ENCODE assay signal across 9 mouse cellular contexts in the genomic region with DNA sequence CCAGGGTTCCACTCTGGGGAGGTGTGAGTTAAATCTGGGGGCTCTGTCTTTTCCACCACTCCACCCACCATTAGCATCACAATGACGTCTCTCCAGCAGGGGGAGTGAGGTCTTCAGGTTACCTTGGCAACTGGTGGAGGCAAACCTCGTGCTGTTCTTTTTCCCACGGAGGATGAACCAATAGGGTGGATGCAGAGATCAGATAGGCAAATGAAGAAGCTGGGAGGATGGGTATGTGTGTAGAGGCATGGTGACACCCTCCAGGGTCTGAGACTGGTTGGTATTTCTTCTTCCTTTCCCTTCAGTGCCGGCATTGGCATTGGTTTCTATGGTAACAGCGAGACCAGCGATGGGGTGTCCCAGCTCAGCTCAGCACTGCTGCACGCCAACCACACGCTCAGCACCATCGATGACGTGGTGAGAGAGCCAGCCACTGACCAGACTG. TPM values are rescaled to one million over a fixed set of nuclear protein-coding genes. Genes with fewer than 3 reads are reported as not detected.
DNase-seq lines count a peak whose midpoint lies in the region; ATAC-seq lines count a peak whose summit lies in the region.
"Had no signal": no experiment of that assay in that cellular context is flagged by ENCODE, and none has a peak within 500 bp of the region (broad histone marks: within the 10 kb centered on the region; RNA-seq: fewer than 3 reads in every experiment).

No protein-coding gene starts in this region.

- intact Hi-C loops in heart, postnatal 36 days (cut with DNase I) = no loop called here
- intact Hi-C loops in gastrocnemius, postnatal 14 days (cut with DNase I; ENCODE audit: low total_unique reads) = no loop called here

- peak; percentile 33; the same call in 1 of the 2 replicates for ATAC-seq in heart, embryonic 12.5 days (ENCODE audit: insufficient number of reproducible peaks, low FRiP score)
- peak; percentile 40; the same call in 1 of the 2 replicates for ATAC-seq in liver, embryonic 13.5 days (ENCODE audit: low read depth)
- peak; percentile 88 for ATAC-seq in neural tube, embryonic 15.5 days (ENCODE audit: low FRiP score)
- ATAC-seq: Patski had no signal

- H3K36me3 ChIP-seq in heart, embryonic 12.5 days = no peaks in the 10 kb centered on the region
- H3K36me3 ChIP-seq in forebrain, embryonic 10.5 days (replicated peaks) = peaks cover 44% of the 10 kb centered on the region
- H3K36me3 ChIP-seq in liver, embryonic 13.5 days = no peaks in the 10 kb centered on the region
- H3K36me3 ChIP-seq in neural tube, embryonic 15.5 days = peaks cover 9% of the 10 kb centered on the region; the same call in 1 of the 2 replicates

- H3K9ac ChIP-seq in heart, embryonic 12.5 days = no peak overlapping the region
- no peak overlapping the region for H3K9ac ChIP-seq in liver, embryonic 13.5 days
- peak overlapping the region; percentile 31 for H3K9ac ChIP-seq in neural tube, embryonic 15.5 days (replicated peaks)

- H3K9me3 ChIP-seq in heart, embryonic 12.5 days (replicated peaks) = no peaks in the 10 kb centered on the region
- no peaks in the 10 kb centered on the region for H3K9me3 ChIP-seq in forebrain, embryonic 10.5 days
- H3K9me3 ChIP-seq in liver, embryonic 13.5 days (replicated peaks) = no peaks in the 10 kb centered on the region
- H3K9me3 ChIP-seq in neural tube, embryonic 15.5 days (replicated peaks) = no peaks in the 10 kb centered on the region

- no peak overlapping the region for H3K4me3 ChIP-seq in heart, embryonic 12.5 days
- peak overlapping the region; percentile 81 for H3K4me3 ChIP-seq in forebrain, embryonic 10.5 days
- H3K4me3 ChIP-seq in liver, embryonic 13.5 days (replicated peaks) = no peak overlapping the region
- peak overlapping the region; percentile 35 for H3K4me3 ChIP-seq in neural tube, embryonic 15.5 days (replicated peaks)

- peaks cover 5% of the 10 kb centered on the region for H3K4me1 ChIP-seq in heart, embryonic 12.5 days (replicated peaks)
- peaks cover 67% of the 10 kb centered on the region for H3K4me1 ChIP-seq in forebrain, embryonic 10.5 days
- peaks cover 2% of the 10 kb centered on the region for H3K4me1 ChIP-seq in liver, embryonic 13.5 days (replicated peaks)
- peaks cover 51% of the 10 kb centered on the region for H3K4me1 ChIP-seq in neural tube, embryonic 15.5 days

- 2% methylated on average over 10 of the region's 10 CpGs for WGBS in heart, embryonic 12.5 days
- WGBS in forebrain, embryonic 10.5 days = under 1% methylated on average over 10 of the region's 10 CpGs
- 7% methylated on average over 10 of the region's 10 CpGs for WGBS in liver, embryonic 13.5 days (ENCODE audit: insufficient replicate concordance)
- 1% methylated on average over 10 of the region's 10 CpGs for WGBS in neural tube, embryonic 15.5 days

- no peak overlapping the region for H3K27ac ChIP-seq in heart, embryonic 12.5 days (ENCODE audit: poor library complexity, severe bottlenecking)
- peak overlapping the region; percentile 93 for H3K27ac ChIP-seq in forebrain, embryonic 10.5 days
- H3K27ac ChIP-seq in liver, embryonic 13.5 days = no peak overlapping the region
- H3K27ac ChIP-seq in neural tube, embryonic 15.5 days (replicated peaks) = peak overlapping the region; percentile 88

- peaks cover 41% of the 10 kb centered on the region for H3K27me3 ChIP-seq in heart, embryonic 12.5 days (replicated peaks)
- H3K27me3 ChIP-seq in forebrain, embryonic 10.5 days (ENCODE audit: poor library complexity, severe bottlenecking) = peaks cover 22% of the 10 kb centered on the region
- peaks cover 30% of the 10 kb centered on the region for H3K27me3 ChIP-seq in liver, embryonic 13.5 days
- no peaks in the 10 kb centered on the region for H3K27me3 ChIP-seq in neural tube, embryonic 15.5 days (replicated peaks)
- H3K27me3 ChIP-seq: Patski had no signal

- peak overlapping the region; percentile 24 for H3K4me2 ChIP-seq in heart, embryonic 12.5 days
- H3K4me2 ChIP-seq in liver, embryonic 13.5 days = no peak overlapping the region
- peak overlapping the region; percentile 66 for H3K4me2 ChIP-seq in neural tube, embryonic 15.5 days

- no peak for DNase-seq in heart, postnatal 36 days
- DNase-seq in brain, adult 2 months (ENCODE audit: low read depth, low spot score) = peak; percentile 97
- DNase-seq in forebrain, embryonic 10.5 days (ENCODE audit: extremely low spot score, low spot score) = peak; percentile 80
- peak; percentile 93 for DNase-seq in induced T-regulatory cell, adult 2 months (ENCODE audit: low read depth)
- no peak for DNase-seq in liver, embryonic 13.5 days
- DNase-seq in gastrocnemius, postnatal 14 days = no peak

RNA-seq across cellular contexts. Expression of a gene that starts 5.1 kb away (rescaled TPM):
- 0.65 and 0.97 TPM in 2 replicates for polyA plus RNA-seq in heart, embryonic 12.5 days (2016; fragmentation: Nextera tagmentation; extraction: Ambion mirVana)
- total RNA-seq in heart, postnatal 36 days (2021) = 1 to 10 TPM in 1 of 2 experiments, under 1 TPM in 1; 0.89 to 2.6 TPM
- polyA plus RNA-seq in forebrain, embryonic 10.5 days (2016; fragmentation: Nextera tagmentation; extraction: Ambion mirVana) = 32.6 and 33.0 TPM in 2 replicates
- polyA plus RNA-seq in liver, embryonic 13.5 days (2015; fragmentation: Nextera tagmentation; extraction: Ambion mirVana) = 0.36 and 0.52 TPM in 2 replicates
- 127 and 155 TPM in 2 replicates for polyA plus RNA-seq in neural tube, embryonic 15.5 days (2015; fragmentation: Nextera tagmentation; extraction: Ambion mirVana)
- 1 to 10 TPM; 2.3 to 5.3 TPM for total RNA-seq in gastrocnemius, postnatal 14 days (2021)

RNA-seq across cellular contexts. Expression of a gene that starts 12.5 kb away (rescaled TPM):
- 77.6 and 79.2 TPM in 2 replicates for polyA plus RNA-seq in heart, embryonic 12.5 days (2016; fragmentation: Nextera tagmentation; extraction: Ambion mirVana)
- 10 to 100 TPM; 30.4 to 45.7 TPM for total RNA-seq in heart, postnatal 36 days (2021)
- 60.6 and 61.5 TPM in 2 replicates for polyA plus RNA-seq in forebrain, embryonic 10.5 days (2016; fragmentation: Nextera tagmentation; extraction: Ambion mirVana)
- polyA plus RNA-seq in liver, embryonic 13.5 days (2015; fragmentation: Nextera tagmentation; extraction: Ambion mirVana) = 16.3 and 22.9 TPM in 2 replicates
- 71.3 and 77.4 TPM in 2 replicates for polyA plus RNA-seq in neural tube, embryonic 15.5 days (2015; fragmentation: Nextera tagmentation; extraction: Ambion mirVana)
- 10 to 100 TPM; 26.9 to 33.9 TPM for total RNA-seq in gastrocnemius, postnatal 14 days (2021)

RNA-seq across cellular contexts. Expression of a gene that starts 25.8 kb away (rescaled TPM):
- 2.3 and 2.5 TPM in 2 replicates for polyA plus RNA-seq in heart, embryonic 12.5 days (2016; fragmentation: Nextera tagmentation; extraction: Ambion mirVana)
- 1 to 10 TPM; 2.4 to 3.6 TPM for total RNA-seq in heart, postnatal 36 days (2021)
- polyA plus RNA-seq in forebrain, embryonic 10.5 days (2016; fragmentation: Nextera tagmentation; extraction: Ambion mirVana) = 1.7 and 1.8 TPM in 2 replicates
- polyA plus RNA-seq in liver, embryonic 13.5 days (2015; fragmentation: Nextera tagmentation; extraction: Ambion mirVana) = 0.83 and 0.88 TPM in 2 replicates
- polyA plus RNA-seq in neural tube, embryonic 15.5 days (2015; fragmentation: Nextera tagmentation; extraction: Ambion mirVana) = 6.6 TPM in 2 replicates
- total RNA-seq in gastrocnemius, postnatal 14 days (2021) = 1 to 10 TPM; 2.1 to 2.3 TPM

RNA-seq across cellular contexts. Expression of a gene that starts 40.3 kb away (rescaled TPM):
- 25.2 and 30.1 TPM in 2 replicates for polyA plus RNA-seq in heart, embryonic 12.5 days (2016; fragmentation: Nextera tagmentation; extraction: Ambion mirVana)
- total RNA-seq in heart, postnatal 36 days (2021) = 1 to 10 TPM; 4.6 to 6.2 TPM
- 18.3 and 22.1 TPM in 2 replicates for polyA plus RNA-seq in forebrain, embryonic 10.5 days (2016; fragmentation: Nextera tagmentation; extraction: Ambion mirVana)
- polyA plus RNA-seq in liver, embryonic 13.5 days (2015; fragmentation: Nextera tagmentation; extraction: Ambion mirVana) = 8.0 and 8.5 TPM in 2 replicates
- 7.9 and 15.5 TPM in 2 replicates for polyA plus RNA-seq in neural tube, embryonic 15.5 days (2015; fragmentation: Nextera tagmentation; extraction: Ambion mirVana)
- 1 to 10 TPM; 6.5 to 6.9 TPM for total RNA-seq in gastrocnemius, postnatal 14 days (2021)

Comparison
In these comparisons a context has a peak if more than half of its experiments do, and no peak if none do; other contexts are left out.
1. ATAC-seq: peak in every context shown above with its lines; median percentile 88 in neural tube, embryonic 15.5 days; 40 in liver, embryonic 13.5 days; 33 in heart, embryonic 12.5 days.
2. H3K27ac ChIP-seq: peak in forebrain, embryonic 10.5 days (single experiment) and neural tube, embryonic 15.5 days (single experiment); none in heart, embryonic 12.5 days (single experiment) and liver, embryonic 13.5 days (single experiment).
3. H3K4me3 ChIP-seq: peak in forebrain, embryonic 10.5 days (single experiment) and neural tube, embryonic 15.5 days (single experiment); none in heart, embryonic 12.5 days (single experiment) and liver, embryonic 13.5 days (single experiment).
4. DNase-seq: peak in brain, adult 2 months (single experiment), forebrain, embryonic 10.5 days (single experiment) and induced T-regulatory cell, adult 2 months (single experiment); none in heart, postnatal 36 days (0 of 2), liver, embryonic 13.5 days (single experiment) and gastrocnemius, postnatal 14 days (single experiment).
5. RNA of a gene that starts 5.1 kb away (polyA plus RNA-seq): 127 to 155 TPM in neural tube, embryonic 15.5 days and 32.6 to 33.0 TPM in forebrain, embryonic 10.5 days; 0.65 to 0.97 TPM in heart, embryonic 12.5 days and 0.36 to 0.52 TPM in liver, embryonic 13.5 days; every median in the first group is over 10 times any median in the second.